Mouse (Mus musculus) liver, adult (tissue): ENCODE measurements at regions not wholly inside any gene's neighbourhood (a gene's known extent, or its start where the extent isn't known, plus 50 kb on each side); places are given as distances from the start of the nearest gene placed in this dataset.
A peak's percentile ranks its signal among the peaks of the same experiment; 100 is the strongest.

Source experiments
- GATA4 ChIP-seq: IDR thresholded peaks from 2 replicates; pipeline ENCODE4 v1.6.1; 2014; ENCODE audit warnings: mild to moderate bottlenecking, low read length; ENCODE audit not compliant: insufficient replicate concordance

- TF ChIP-seq GATA4, result no peak
Measured at GRCm38 (mm10) chr12:85527011-85527410, 53.3 kb downstream of the Fos start.

- no peak for TF ChIP-seq GATA4
Measured at GRCm38 (mm10) chr12:85531638-85532037, 57.9 kb downstream of the Fos start.

GRCm38 (mm10) chr12:85532221-85532612 is 58.5 kb downstream of the Fos start:
- TF ChIP-seq GATA4, result no peak

DNA sequence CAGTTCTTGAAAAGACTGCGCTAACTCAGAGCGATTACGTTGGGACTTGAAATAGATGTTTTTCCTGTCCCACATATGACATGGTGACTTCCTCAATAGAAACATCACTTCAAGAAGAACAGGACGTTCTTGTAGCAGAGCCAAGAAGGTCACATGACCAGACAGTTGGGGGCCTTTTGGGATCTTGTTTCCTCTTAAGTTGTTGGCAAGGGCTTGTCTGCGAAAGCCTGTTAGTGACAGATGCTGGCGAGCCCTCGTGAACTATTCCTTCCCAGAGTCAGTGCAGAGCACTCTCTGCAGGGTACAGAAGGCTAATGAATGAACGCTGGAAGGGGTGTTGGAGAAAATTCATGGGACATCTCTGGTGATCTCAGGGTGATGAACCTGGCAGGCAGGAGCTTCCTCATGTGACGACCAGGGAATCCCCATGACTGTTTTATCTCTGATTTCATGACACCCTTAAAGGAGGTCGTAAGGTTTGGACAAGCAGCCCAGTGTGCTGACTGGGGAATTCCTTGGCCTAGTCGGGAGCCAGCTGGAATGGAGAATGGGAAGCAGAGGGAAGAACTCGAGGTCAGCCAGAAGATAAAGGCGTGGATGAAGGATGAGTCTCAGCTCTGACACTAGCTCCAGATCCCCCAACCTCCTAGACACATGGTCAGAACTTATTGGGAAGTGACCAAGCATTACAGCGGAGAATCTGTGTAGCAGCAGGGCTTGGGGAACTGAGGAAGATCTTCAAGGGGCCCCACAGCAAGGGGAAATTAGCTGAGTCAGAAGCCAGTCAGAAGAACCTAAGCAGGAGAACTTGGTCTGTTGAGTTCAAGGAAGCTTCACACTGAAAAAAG is 59.1 kb downstream of the Fos start:
- peak; percentile 96 for TF ChIP-seq GATA4

GRCm38 (mm10) chr12:85533603-85534002 is 59.9 kb downstream of the Fos start:
- TF ChIP-seq GATA4, result no peak

- TF ChIP-seq GATA4, result no peak
Measured at GRCm38 (mm10) chr12:85539423-85539822, 59.4 kb upstream of the Jdp2 start.

DNA sequence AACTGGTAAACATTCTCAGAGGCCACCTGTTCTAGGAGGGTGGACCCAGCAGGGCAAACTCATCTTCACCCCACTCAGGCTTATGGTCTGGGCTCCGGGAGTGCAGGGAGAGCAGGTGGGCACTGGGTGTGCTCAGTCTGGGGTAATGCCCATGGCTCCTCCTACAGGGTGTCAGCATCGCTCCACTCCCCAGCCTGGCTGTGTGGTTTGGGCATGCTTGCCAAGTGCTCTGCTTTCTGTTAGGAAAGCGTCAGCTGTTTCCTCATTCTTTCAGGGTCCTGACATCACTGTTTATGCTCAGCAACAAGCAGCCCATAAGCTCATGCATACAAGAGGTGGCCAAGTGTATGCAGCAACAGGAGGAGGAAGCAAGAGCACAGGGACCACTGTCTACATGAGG is 57.7 kb upstream of the Jdp2 start:
- no peak for TF ChIP-seq GATA4

- TF ChIP-seq GATA4, result peak; percentile 83; the same call in 1 of the 2 replicates
Measured at GRCm38 (mm10) chr12:85542881-85543280, 55.9 kb upstream of the Jdp2 start.

DNA sequence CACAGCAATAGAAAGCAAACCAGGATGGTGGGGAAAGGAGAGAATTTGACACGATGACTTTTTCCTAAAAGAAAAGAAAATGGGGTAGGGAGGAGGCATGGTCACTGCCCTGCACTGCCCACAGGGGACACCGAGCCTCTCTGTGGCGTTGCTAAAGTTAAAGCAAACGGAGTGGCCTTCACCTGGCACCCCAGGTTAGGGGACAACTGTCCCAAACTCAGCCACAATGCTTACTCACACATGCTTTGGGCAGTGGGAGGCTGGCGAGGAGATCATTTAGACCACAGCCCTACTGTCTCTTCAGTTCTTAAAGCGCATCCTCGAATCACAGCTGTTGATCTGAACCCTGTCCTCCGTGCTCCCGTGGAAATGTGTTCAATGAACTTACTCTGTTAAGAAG is 55.3 kb upstream of the Jdp2 start:
- TF ChIP-seq GATA4, result no peak

- no peak for TF ChIP-seq GATA4
Measured at GRCm38 (mm10) chr12:85544801-85545200, 54.0 kb upstream of the Jdp2 start.

GRCm38 (mm10) chr12:85545718-85546117 is 53.1 kb upstream of the Jdp2 start:
- no peak for TF ChIP-seq GATA4

GRCm38 (mm10) chr12:85548076-85548475 is 50.8 kb upstream of the Jdp2 start:
- no peak for TF ChIP-seq GATA4
